Mouse (Mus musculus) hindbrain, embryonic 11.5 days (tissue): ENCODE measurements at regions not wholly inside any gene's neighbourhood (a gene's known extent, or its start where the extent isn't known, plus 50 kb on each side); places are given as distances from the start of the nearest gene placed in this dataset.

Source experiments
- ATAC-seq: fragments of 200-750 bp; cut with Nextera tagmentation; 2 replicates; pipeline ENCODE4 v1.8.0; 2017; ENCODE audit warnings: mild to moderate bottlenecking, moderate TSS enrichment, moderate library complexity; ENCODE audit not compliant: low FRiP score
- DNase-seq: peaks from one replicate; pipeline ENCODE4 v3.0.0-alpha.2; 2015; ENCODE audit warnings: low spot score
- H3K27ac ChIP-seq: fragments of 300-500 bp; sonication (generic); 2 replicates; pipeline ENCODE4 v1.5.1; 2014; ENCODE audit warnings: mild to moderate bottlenecking, low read depth, low read length
- H3K27me3 ChIP-seq: fragments of 300-500 bp; sonication (generic); 2 replicates; pipeline ENCODE4 v1.6.1; 2014; ENCODE audit warnings: mild to moderate bottlenecking, low read length, moderate library complexity, mixed read lengths; ENCODE audit not compliant: control insufficient read depth, insufficient read depth
- H3K36me3 ChIP-seq: fragments of 300-500 bp; sonication (generic); 2 replicates; pipeline ENCODE4 v1.6.1; 2014; ENCODE audit warnings: mild to moderate bottlenecking, low read length, moderate library complexity, mixed read lengths; ENCODE audit not compliant: control insufficient read depth, insufficient read depth
- H3K4me1 ChIP-seq: fragments of 300-500 bp; sonication (generic); replicated peaks from 2 replicates; pipeline ENCODE4 v1.6.1; 2014; ENCODE audit warnings: low read length, mixed read lengths; ENCODE audit not compliant: control insufficient read depth, insufficient read depth
- H3K4me2 ChIP-seq: fragments of 300-500 bp; sonication (generic); replicated peaks from 2 replicates; pipeline ENCODE4 v1.6.1; 2014; ENCODE audit warnings: mild to moderate bottlenecking, low read depth, low read length
- H3K4me3 ChIP-seq: fragments of 300-500 bp; sonication (generic); 2 replicates; pipeline ENCODE4 v1.5.1; 2014; ENCODE audit warnings: low read depth, low read length
- H3K9ac ChIP-seq: fragments of 300-500 bp; sonication (generic); 2 replicates; pipeline ENCODE4 v1.6.1; 2014; ENCODE audit warnings: low read depth, low read length
- H3K9me3 ChIP-seq: fragments of 300-500 bp; sonication (generic); 2 replicates; pipeline ENCODE4 v1.6.1; 2016; ENCODE audit warnings: low read length; ENCODE audit not compliant: control insufficient read depth
- WGBS: fragments of 180-500 bp; shearing (Covaris S2); extraction: QIAGEN DNeasy Blood & Tissue Kit; methylation state at CpG from one replicate; pipeline ENCODE4 v1.1.7; 2014; 5-methylcytosine and 5-hydroxymethylcytosine counted together

DNA sequence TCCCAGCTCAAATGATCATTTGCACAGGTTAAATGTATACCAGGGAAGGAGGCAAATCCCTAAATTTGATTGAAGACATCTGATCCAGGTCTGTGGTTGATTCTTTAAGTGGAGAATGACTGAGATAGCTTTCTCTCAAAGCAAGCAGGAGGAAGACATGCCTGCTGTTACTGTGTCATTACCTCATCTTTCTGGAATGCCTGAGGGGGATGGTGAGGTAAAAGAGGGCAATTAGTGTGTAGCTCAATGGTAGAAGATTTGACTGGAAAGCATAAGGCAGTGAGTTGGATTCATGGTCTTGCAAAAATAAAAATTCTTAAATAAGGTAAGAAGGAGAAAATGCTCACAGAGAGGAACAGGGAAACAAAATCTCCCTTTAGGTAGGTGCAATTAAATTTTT is 144.9 kb downstream of the Fam84b start:
- 0 out of 2 replicates have a peak, but pooled peaks have one; percentile 64 for ATAC-seq
- H3K4me3 ChIP-seq: no peak overlapping the region
- no peak overlapping the region for H3K4me2 ChIP-seq
- H3K36me3 ChIP-seq: no peaks in the 10 kb centered on the region
- no peak overlapping the region for H3K9ac ChIP-seq
- no peaks in the 10 kb centered on the region for H3K4me1 ChIP-seq
- DNase-seq: peak; percentile 51
- no peaks in the 10 kb centered on the region for H3K9me3 ChIP-seq
- H3K27ac ChIP-seq: no peak overlapping the region
- H3K27me3 ChIP-seq: no peaks in the 10 kb centered on the region

- no peak overlapping the region for H3K27ac ChIP-seq
- no peak for ATAC-seq
- H3K9me3 ChIP-seq: no peaks in the 10 kb centered on the region
- no peak for DNase-seq
- no peaks in the 10 kb centered on the region for H3K27me3 ChIP-seq
- no peaks in the 10 kb centered on the region for H3K36me3 ChIP-seq
- no peak overlapping the region for H3K9ac ChIP-seq
- 89% methylated on average over 4 of the region's 4 CpGs for WGBS
- H3K4me3 ChIP-seq: no peak overlapping the region
- no peak overlapping the region for H3K4me2 ChIP-seq
- H3K4me1 ChIP-seq: no peaks in the 10 kb centered on the region
These were observed 147.6 kb downstream of the Fam84b start for GRCm38 (mm10) chr15:60706009-60706408.

DNA sequence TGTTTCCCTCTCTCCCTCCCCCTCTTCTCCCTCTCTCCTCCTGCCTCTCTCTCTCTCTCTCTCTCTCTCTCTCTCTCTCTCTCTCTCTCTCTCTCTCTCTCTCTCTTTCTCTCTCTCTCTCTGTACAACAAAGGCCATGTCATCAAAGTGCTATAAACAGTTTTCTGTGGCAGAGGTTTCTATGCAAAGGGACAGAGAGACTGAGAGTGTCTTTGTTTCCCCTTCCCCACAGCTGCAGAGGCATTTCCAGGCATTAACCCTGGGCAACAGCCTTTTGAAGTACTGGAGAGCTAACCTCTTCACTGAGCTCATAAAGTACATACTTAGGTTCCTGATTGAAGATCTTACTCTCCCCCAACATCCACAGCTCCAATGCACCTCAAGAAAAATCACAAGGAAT is 152.3 kb downstream of the Fam84b start:
- Histone ChIP-seq H3K4me1 (no peaks in the 10 kb centered on the region), H3K4me2 (no peak overlapping the region), H3K36me3 (no peaks in the 10 kb centered on the region), H3K9me3 (no peaks in the 10 kb centered on the region), H3K9ac (no peak overlapping the region), H3K27me3 (no peaks in the 10 kb centered on the region), H3K27ac (no peak overlapping the region), H3K4me3 (no peak overlapping the region)
- ATAC-seq: no peak
- DNase-seq: no peak

GRCm38 (mm10) chr15:60694746-60695145 is 158.8 kb downstream of the Fam84b start:
- Histone ChIP-seq H3K4me2 (no peak overlapping the region), H3K4me3 (no peak overlapping the region), H3K27ac (no peak overlapping the region), H3K27me3 (no peaks in the 10 kb centered on the region), H3K36me3 (no peaks in the 10 kb centered on the region), H3K9ac (no peak overlapping the region), H3K9me3 (no peaks in the 10 kb centered on the region), H3K4me1 (no peaks in the 10 kb centered on the region)
- DNase-seq (no peak), ATAC-seq (no peak)
- 89% methylated on average over 3 of the region's 3 CpGs for WGBS

DNA sequence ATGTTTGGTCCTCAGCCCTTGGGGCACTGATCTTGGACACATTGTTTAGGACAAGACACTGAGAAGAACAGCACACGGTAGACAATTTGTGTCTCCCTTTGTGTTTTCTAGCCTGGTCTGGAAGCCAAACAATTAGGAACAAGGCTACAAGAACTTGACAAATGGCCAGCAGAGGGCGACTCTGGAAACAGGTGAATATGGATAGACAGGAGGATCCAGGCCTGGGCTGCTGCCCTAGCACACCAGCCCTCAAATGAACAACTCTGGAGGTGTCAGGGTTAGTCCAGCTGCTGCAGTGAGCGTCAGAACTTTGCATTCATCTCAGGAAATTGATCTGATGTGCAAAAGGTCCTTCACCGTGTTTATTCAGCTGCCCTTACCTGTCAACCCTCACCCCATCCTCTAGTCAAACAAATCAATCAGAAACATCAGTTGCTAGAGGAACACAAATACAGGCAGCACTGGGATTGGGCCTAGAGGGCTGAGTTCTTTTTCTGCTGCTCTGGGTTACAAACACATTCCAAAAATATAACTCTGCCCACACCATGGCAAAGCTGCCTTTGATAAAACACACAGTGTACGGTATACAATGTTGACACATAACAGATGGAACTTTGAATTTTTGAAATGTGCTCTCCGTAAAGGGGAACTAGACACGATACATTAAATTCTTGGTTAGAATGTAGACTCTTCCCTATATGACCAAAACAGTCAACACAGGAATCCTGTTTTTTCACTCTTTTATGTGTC is 159.7 kb downstream of the Fam84b start:
- Histone ChIP-seq H3K36me3 (no peaks in the 10 kb centered on the region), H3K9me3 (no peaks in the 10 kb centered on the region), H3K9ac (no peak overlapping the region), H3K4me3 (no peak overlapping the region), H3K27ac (no peak overlapping the region), H3K4me2 (no peak overlapping the region), H3K4me1 (no peaks in the 10 kb centered on the region), H3K27me3 (no peaks in the 10 kb centered on the region)
- DNase-seq: peak; percentile 44
- ATAC-seq: 0 out of 2 replicates have a peak, but pooled peaks have one; percentile 2
- WGBS: 62% methylated on average over 7 of the region's 7 CpGs

DNA sequence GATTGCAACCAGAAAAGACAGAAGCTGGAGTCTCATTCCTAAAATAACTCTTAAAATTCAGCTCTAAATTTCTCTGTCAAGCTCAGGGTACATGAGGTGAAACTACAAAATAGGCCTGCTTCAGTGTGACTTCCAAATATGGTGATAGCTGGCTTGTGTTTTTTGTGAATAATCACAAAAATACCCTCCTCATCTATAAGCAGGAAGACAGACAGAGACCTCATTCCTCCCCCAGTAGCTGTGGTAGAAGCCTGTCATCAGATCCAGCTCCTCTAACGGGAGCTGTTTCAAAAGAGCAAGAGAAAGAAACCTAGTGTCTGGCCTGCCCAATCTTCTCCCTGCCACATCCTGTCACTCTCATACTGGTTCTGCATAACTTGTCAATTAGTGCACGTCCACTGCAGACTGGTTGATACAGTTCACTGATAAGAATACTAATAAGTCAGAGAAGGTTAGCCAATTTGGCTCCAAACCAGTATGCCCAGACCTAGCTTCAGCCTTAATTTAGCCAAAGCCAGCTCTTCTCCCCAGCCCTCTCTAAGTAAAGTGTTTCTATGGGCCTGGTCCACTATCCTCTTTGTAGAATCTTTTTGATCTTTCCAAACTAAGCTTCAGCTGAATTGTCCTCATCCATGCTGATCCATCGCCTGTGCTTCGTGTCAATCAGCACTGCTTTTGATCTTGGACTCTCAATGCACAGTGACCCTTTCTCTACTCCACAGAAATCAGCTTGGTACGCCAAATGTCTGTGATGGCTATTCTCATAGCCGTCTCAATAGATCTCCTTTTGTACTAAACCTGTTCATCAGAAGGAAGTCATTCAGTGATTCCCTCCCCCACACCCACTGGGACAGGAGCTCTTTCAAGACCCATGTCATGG is 160.6 kb downstream of the Fam84b start:
- Histone ChIP-seq H3K27me3 (no peaks in the 10 kb centered on the region), H3K4me1 (no peaks in the 10 kb centered on the region), H3K4me2 (no peak overlapping the region), H3K9ac (no peak overlapping the region), H3K27ac (no peak overlapping the region), H3K9me3 (no peaks in the 10 kb centered on the region), H3K4me3 (no peak overlapping the region), H3K36me3 (no peaks in the 10 kb centered on the region)
- 0 out of 2 replicates have a peak, but pooled peaks have one; percentile 22 for ATAC-seq
- WGBS: 34% methylated on average over 6 of the region's 6 CpGs
- no peak for DNase-seq

DNA sequence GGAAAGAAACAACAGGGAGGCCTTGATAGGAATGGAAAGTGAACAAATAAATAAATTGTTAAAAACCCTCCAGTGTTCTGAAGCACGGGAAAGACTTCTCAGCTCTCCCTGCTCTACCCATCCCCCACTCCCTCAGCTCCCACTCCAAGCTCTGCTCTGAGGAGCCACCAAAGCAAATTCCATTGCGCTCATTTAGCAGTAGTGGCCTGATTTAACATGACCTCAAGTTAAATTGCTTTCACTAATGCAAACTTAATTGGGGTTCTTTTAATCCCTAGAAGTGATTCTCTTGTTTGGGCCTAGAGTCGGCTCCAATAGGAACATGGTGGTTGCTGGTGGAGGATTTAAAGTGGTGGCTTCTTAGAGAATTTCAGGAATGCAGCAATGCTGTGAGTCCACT is 161.4 kb downstream of the Fam84b start:
- DNase-seq (no peak), ATAC-seq (no peak)
- Histone ChIP-seq H3K4me2 (no peak overlapping the region), H3K4me3 (no peak overlapping the region), H3K27me3 (no peaks in the 10 kb centered on the region), H3K4me1 (no peaks in the 10 kb centered on the region), H3K27ac (no peak overlapping the region), H3K9ac (no peak overlapping the region), H3K36me3 (no peaks in the 10 kb centered on the region), H3K9me3 (no peaks in the 10 kb centered on the region)
- 38% methylated on average over 3 of the region's 3 CpGs for WGBS

DNA sequence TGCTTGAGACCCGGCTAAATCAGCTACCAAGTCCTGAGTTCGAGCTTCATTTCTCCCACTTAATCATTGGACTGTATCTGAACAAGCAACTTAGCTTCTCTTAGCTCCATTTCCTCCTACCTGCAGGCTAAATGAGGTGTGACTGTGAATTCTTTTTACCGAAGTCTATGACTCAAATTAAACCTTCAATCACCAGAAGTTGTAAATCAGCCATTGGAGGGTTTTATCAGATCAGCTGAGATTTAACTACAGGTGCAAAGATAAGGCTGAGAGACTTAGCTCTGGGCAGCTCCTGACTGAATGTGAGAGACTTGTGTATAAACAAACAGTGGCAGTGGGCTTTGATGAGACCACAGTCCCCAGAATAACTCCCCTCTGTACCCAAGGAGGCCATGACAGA is 176.2 kb downstream of the Fam84b start:
- WGBS: 81% methylated on average over 3 of the region's 3 CpGs
- H3K36me3 ChIP-seq: no peaks in the 10 kb centered on the region

DNA sequence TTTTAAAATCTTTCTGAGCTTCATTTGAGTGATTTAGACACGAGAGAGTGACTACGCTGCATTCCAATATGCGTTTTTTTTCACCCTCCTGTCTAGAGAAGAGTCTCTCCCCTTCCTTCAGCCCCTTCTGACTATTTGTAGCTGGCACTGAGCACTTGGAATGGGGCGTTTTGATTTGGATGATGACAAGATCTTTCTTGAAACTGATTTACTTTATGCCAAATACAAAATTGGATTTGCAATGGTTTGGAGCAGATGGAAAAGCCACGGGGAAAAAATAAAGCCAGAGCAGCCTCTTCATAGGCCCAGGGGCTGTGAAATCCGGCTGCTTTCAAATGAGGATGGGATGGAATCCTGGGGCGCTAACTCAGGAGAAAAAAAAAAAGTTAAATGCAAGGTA is 196.0 kb downstream of the Fam84b start:
- 79% methylated on average over 7 of the region's 7 CpGs for WGBS
- Histone ChIP-seq H3K36me3 (no peaks in the 10 kb centered on the region), H3K4me1 (no peaks in the 10 kb centered on the region), H3K9me3 (no peaks in the 10 kb centered on the region), H3K27ac (no peak overlapping the region), H3K9ac (no peak overlapping the region), H3K27me3 (no peaks in the 10 kb centered on the region), H3K4me2 (no peak overlapping the region), H3K4me3 (no peak overlapping the region)
- ATAC-seq (no peak), DNase-seq (no peak)

More for the DNA sequence above, 176.2 kb downstream of the Fam84b start:
- H3K9ac ChIP-seq: no peak overlapping the region
- no peaks in the 10 kb centered on the region for H3K9me3 ChIP-seq
- no peak overlapping the region for H3K27ac ChIP-seq
- H3K27me3 ChIP-seq: no peaks in the 10 kb centered on the region
- no peak overlapping the region for H3K4me2 ChIP-seq
- no peak for DNase-seq
- ATAC-seq: no peak
- no peak overlapping the region for H3K4me3 ChIP-seq
- H3K4me1 ChIP-seq: no peaks in the 10 kb centered on the region
